Mouse (Mus musculus): ENCODE data around the gene Pno1. TPM values are rescaled to one million over a fixed set of nuclear protein-coding genes. Genes with fewer than 3 reads are reported as not detected.

The Pno1 gene
- polyA plus RNA-seq, 1 experiment from 2014 or later, result 81.2 TPM

DNA sequence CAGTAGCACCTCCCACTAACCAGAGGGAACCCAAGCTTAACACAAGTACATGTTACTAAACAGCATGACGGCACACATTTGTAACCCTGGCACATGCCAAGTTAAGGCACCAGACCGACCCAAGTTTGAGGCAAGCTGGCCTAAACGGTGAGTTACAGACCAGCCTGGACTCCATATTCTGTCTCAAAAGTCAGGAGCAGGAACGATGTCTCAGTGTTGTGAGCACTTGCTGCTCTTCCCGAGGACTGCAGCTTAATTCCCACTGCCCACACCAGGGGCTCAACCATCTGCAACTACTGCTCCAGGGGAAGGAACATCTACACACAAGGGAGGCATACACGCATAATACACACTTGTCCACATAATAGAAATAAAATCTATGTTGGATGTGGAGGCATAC lies 8.9 kb downstream of the Pno1 start:
- Histone ChIP-seq H3K4me2 (no peak overlapping the region), H3K27me3 (replicated peaks) (no peaks in the 10 kb centered on the region), H3K27ac (no peak overlapping the region), H3K9me3 (replicated peaks) (no peaks in the 10 kb centered on the region), H3K4me1 (no peaks in the 10 kb centered on the region), H3K4me3 (no peak overlapping the region), H3K9ac (no peak overlapping the region), H3K36me3 (peaks cover 89% of the 10 kb centered on the region)
- WGBS (ENCODE audit: insufficient replicate concordance), result 79% methylated on average over 6 of the region's 6 CpGs
- no peak for ATAC-seq

DNA sequence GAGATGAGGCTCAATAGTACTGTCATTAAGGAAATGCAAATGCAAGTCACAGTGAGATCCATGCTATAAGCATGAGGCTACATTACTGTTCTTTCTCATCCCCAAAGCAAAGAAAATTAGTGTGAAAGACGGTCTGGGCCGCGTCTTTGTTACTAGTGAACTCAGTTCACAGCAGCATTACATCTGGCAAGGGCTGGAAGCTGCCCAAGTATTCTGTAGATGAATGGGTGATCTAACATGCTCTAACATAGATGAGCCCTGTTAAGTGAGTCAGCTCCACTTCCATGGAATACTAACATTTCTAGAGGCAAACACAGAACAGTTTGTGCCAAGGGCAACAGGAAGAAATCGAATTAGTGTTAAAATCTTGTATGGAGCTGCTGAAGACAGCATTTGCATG lies 10.4 kb downstream of the Pno1 start:
- no peak for ATAC-seq
- no peaks in the 10 kb centered on the region for H3K27me3 ChIP-seq (replicated peaks)
- no peak overlapping the region for H3K4me2 ChIP-seq
- no peak overlapping the region for H3K9ac ChIP-seq
- WGBS (ENCODE audit: insufficient replicate concordance), result 88% methylated on average over 4 of the region's 4 CpGs
- H3K4me1 ChIP-seq, result no peaks in the 10 kb centered on the region
- no peak overlapping the region for H3K4me3 ChIP-seq
- H3K27ac ChIP-seq, result no peak overlapping the region
- H3K9me3 ChIP-seq (replicated peaks), result no peaks in the 10 kb centered on the region
- peaks cover 91% of the 10 kb centered on the region for H3K36me3 ChIP-seq

GRCm38 (mm10) chr11:17199840-17200501 lies 11.4 kb downstream of the Pno1 start:
- Histone ChIP-seq H3K4me1 (no peaks in the 10 kb centered on the region), H3K27me3 (replicated peaks) (no peaks in the 10 kb centered on the region), H3K9me3 (replicated peaks) (no peaks in the 10 kb centered on the region), H3K9ac (no peak overlapping the region), H3K36me3 (peaks cover 92% of the 10 kb centered on the region), H3K4me3 (no peak overlapping the region), H3K4me2 (no peak overlapping the region), H3K27ac (no peak overlapping the region)
- no peak for ATAC-seq
- 86% methylated on average over 3 of the region's 3 CpGs for WGBS (ENCODE audit: insufficient replicate concordance)

- Histone ChIP-seq H3K4me2 (no peak overlapping the region), H3K9me3 (replicated peaks) (no peaks in the 10 kb centered on the region), H3K9ac (no peak overlapping the region), H3K27ac (no peak overlapping the region), H3K27me3 (replicated peaks) (no peaks in the 10 kb centered on the region), H3K4me1 (no peaks in the 10 kb centered on the region), H3K36me3 (peaks cover 92% of the 10 kb centered on the region), H3K4me3 (no peak overlapping the region)
- WGBS (ENCODE audit: insufficient replicate concordance), result 77% methylated on average over 5 of the region's 5 CpGs
- no peak for ATAC-seq
Observed at GRCm38 (mm10) chr11:17199170-17199569, 12.2 kb downstream of the Pno1 start.

GRCm38 (mm10) chr11:17192151-17192844 lies 19.1 kb downstream of the Pno1 start:
- WGBS (ENCODE audit: insufficient replicate concordance), result 73% methylated on average over 9 of the region's 9 CpGs
- Histone ChIP-seq H3K9ac (no peak overlapping the region), H3K4me3 (no peak overlapping the region), H3K4me2 (no peak overlapping the region), H3K9me3 (replicated peaks) (no peaks in the 10 kb centered on the region), H3K27ac (no peak overlapping the region), H3K4me1 (no peaks in the 10 kb centered on the region), H3K27me3 (replicated peaks) (no peaks in the 10 kb centered on the region), H3K36me3 (peaks cover 39% of the 10 kb centered on the region)
- ATAC-seq, result no peak

- ATAC-seq, result no peak
- Histone ChIP-seq H3K4me3 (no peak overlapping the region), H3K27ac (no peak overlapping the region), H3K4me2 (no peak overlapping the region), H3K36me3 (peaks cover 6% of the 10 kb centered on the region; the same call in 1 of the 2 replicates), H3K9me3 (replicated peaks) (no peaks in the 10 kb centered on the region), H3K27me3 (replicated peaks) (no peaks in the 10 kb centered on the region), H3K4me1 (no peaks in the 10 kb centered on the region), H3K9ac (no peak overlapping the region)
- WGBS (ENCODE audit: insufficient replicate concordance), result 79% methylated on average over 3 of the region's 3 CpGs
Observed at GRCm38 (mm10) chr11:17188786-17189185, 22.6 kb downstream of the Pno1 start.

DNA sequence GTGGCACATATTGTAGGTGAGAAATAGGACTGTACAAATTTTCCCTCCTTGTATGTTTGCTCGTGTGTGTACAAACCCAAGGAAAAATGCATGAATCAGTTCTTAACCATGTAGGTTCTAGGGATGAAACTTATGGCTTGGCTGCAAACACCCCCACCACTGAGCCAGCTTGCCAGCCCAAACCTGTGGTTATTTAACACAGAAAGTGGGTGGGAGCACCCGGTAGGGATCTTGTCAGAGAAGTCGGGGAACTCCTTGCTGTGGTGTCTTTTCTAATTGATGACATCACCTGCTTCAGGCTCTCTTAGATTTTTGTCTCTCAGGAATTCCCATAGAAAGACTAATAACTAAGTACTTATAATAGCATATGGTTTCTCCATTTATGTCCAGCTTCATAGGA lies 23.7 kb downstream of the Pno1 start:
- H3K9ac ChIP-seq, result no peak overlapping the region
- no peak overlapping the region for H3K27ac ChIP-seq
- no peak overlapping the region for H3K4me3 ChIP-seq
- no peak for ATAC-seq
- H3K27me3 ChIP-seq (replicated peaks), result no peaks in the 10 kb centered on the region
- no peaks in the 10 kb centered on the region for H3K9me3 ChIP-seq (replicated peaks)
- H3K4me2 ChIP-seq, result no peak overlapping the region
- H3K36me3 ChIP-seq, result peaks cover 6% of the 10 kb centered on the region; the same call in 1 of the 2 replicates
- WGBS (ENCODE audit: insufficient replicate concordance), result 78% methylated on average over 3 of the region's 3 CpGs
- H3K4me1 ChIP-seq, result no peaks in the 10 kb centered on the region

DNA sequence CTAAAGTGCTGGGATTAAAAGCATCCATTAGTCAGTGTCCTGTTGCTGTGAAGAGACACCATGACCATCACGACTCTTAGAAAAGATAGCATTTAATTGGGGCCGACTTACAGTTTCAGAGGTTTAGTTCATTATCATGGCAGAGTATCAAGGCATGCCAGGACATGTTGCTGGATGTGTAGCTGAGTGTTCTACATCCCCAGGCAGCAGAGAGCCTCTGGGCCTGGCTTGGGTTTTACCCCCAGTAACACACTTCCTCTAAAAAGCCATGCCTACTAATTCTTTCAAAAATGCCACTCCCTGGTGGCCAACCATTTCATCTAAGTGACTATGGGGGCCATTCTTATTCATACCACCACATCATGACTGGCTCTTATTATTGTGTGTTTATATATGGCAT lies 28.2 kb downstream of the Pno1 start:
- ATAC-seq, result no peak
- Histone ChIP-seq H3K4me2 (no peak overlapping the region), H3K4me3 (no peak overlapping the region), H3K4me1 (peaks cover 8% of the 10 kb centered on the region; the same call in 1 of the 2 replicates), H3K27ac (no peak overlapping the region), H3K27me3 (replicated peaks) (no peaks in the 10 kb centered on the region), H3K9me3 (replicated peaks) (no peaks in the 10 kb centered on the region), H3K36me3 (no peaks in the 10 kb centered on the region), H3K9ac (no peak overlapping the region)
- WGBS (ENCODE audit: insufficient replicate concordance), result 71% methylated on average over 2 of the region's 2 CpGs

- no peaks in the 10 kb centered on the region for H3K36me3 ChIP-seq
- no peak for ATAC-seq
- no peaks in the 10 kb centered on the region for H3K27me3 ChIP-seq (replicated peaks)
- no peaks in the 10 kb centered on the region for H3K9me3 ChIP-seq (replicated peaks)
- 81% methylated on average over 3 of the region's 3 CpGs for WGBS (ENCODE audit: insufficient replicate concordance)
- no peak within 1 kb of the TSS for H3K4me2 ChIP-seq
- no peak within 1 kb of the TSS for H3K9ac ChIP-seq
- H3K4me1 ChIP-seq, result peaks cover 8% of the 10 kb centered on the region; the same call in 1 of the 2 replicates
- no peak within 1 kb of the TSS for H3K4me3 ChIP-seq
- H3K27ac ChIP-seq, result no peak within 1 kb of the TSS
Observed at GRCm38 (mm10) chr11:17181807-17182206, 29.6 kb downstream of the Pno1 start, which contains the start of gene Wdr92. Gene Wdr92, plus strand, starts transcription at chr11:17182107.

DNA sequence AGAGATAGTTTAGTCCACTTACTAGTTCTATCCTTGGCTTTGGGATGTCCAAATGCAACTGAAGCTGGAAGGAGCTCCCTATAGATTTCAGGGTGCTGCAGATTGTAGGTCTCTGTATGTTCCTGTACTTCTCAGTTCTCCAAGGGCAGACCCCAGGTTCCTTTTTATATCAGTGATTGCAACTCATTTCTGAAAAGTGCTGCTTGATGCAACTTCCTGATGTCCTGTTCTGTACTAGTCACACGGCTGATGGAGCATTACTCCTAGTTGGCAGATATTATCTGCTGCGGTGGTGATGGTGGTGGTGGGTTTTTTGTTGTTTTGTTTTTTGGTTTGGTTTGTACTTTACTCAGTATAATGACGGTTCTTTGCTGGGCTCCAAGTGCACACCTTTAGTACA lies 30.6 kb downstream of the Pno1 start:
- no peak overlapping the region for H3K4me2 ChIP-seq
- WGBS (ENCODE audit: insufficient replicate concordance), result 53% methylated on average over 3 of the region's 3 CpGs

DNA sequence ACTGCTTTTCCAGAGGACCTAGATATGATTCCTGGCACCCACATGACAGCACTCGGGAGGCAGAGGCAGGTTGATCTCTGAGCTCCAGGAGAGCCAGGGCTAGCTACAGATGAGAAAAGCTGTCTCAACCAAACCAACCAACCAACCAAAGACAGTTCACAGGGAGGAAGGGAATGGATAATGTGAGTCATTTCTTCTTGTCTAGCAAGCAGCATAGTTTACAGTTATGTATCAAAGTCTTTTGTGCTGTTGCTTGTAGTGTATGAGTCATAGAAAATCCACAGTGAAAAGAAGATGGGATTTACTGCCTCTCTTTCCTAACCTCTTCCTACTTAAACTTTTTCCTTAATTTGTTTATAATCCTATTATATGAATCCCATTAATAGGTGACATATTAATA lies 34.7 kb downstream of the Pno1 start:
- Histone ChIP-seq H3K9me3 (replicated peaks) (0 out of 2 replicates have a peak, but pooled peaks cover 6% of the 10 kb centered on the region), H3K4me3 (no peak overlapping the region), H3K27me3 (replicated peaks) (no peaks in the 10 kb centered on the region), H3K36me3 (peaks cover 12% of the 10 kb centered on the region), H3K9ac (no peak overlapping the region), H3K4me1 (peaks cover 14% of the 10 kb centered on the region; the same call in 1 of the 2 replicates), H3K4me2 (no peak overlapping the region), H3K27ac (no peak overlapping the region)
- ATAC-seq, result no peak
- 65% methylated on average over 1 of the region's 1 CpGs for WGBS (ENCODE audit: insufficient replicate concordance)

More for the DNA sequence above, 30.6 kb downstream of the Pno1 start:
- H3K36me3 ChIP-seq, result no peaks in the 10 kb centered on the region
- no peak for ATAC-seq
- no peak overlapping the region for H3K27ac ChIP-seq
- H3K27me3 ChIP-seq (replicated peaks), result no peaks in the 10 kb centered on the region
- H3K9me3 ChIP-seq (replicated peaks), result no peaks in the 10 kb centered on the region
- peaks cover 11% of the 10 kb centered on the region; the same call in 1 of the 2 replicates for H3K4me1 ChIP-seq
- no peak overlapping the region for H3K9ac ChIP-seq
- no peak overlapping the region for H3K4me3 ChIP-seq

DNA sequence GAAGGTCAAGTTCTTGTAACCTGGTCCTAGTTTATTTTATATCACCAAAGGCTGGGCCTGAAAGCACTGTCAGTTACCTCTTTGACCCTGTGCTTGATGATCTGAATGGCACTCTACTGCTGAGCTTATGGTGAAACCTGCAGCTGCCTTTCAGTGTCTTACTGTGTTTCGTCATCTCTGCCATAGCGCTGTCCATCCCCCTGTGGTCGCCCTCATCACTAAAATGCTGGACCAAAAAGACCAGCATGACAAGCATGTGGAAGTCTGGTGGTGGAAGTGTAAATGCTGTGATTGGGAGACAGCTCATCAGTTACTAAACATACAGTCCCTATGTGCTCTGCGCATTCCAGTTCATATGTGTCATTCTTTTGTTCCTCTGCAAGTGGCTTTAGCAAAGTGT lies 39.1 kb downstream of the Pno1 start:
- H3K9ac ChIP-seq, result no peak overlapping the region
- no peak for ATAC-seq
- no peak overlapping the region for H3K4me3 ChIP-seq
- peaks cover 14% of the 10 kb centered on the region for H3K36me3 ChIP-seq
- no peak overlapping the region for H3K27ac ChIP-seq
- WGBS (ENCODE audit: insufficient replicate concordance), result 76% methylated on average over 4 of the region's 4 CpGs
- no peaks in the 10 kb centered on the region for H3K27me3 ChIP-seq (replicated peaks)
- H3K4me1 ChIP-seq, result peaks cover 37% of the 10 kb centered on the region
- 0 out of 2 replicates have a peak, but pooled peaks cover 6% of the 10 kb centered on the region for H3K9me3 ChIP-seq (replicated peaks)
- H3K4me2 ChIP-seq, result no peak overlapping the region
